8 mouse cellular contexts compared by ENCODE assay signal in the genomic region with DNA sequence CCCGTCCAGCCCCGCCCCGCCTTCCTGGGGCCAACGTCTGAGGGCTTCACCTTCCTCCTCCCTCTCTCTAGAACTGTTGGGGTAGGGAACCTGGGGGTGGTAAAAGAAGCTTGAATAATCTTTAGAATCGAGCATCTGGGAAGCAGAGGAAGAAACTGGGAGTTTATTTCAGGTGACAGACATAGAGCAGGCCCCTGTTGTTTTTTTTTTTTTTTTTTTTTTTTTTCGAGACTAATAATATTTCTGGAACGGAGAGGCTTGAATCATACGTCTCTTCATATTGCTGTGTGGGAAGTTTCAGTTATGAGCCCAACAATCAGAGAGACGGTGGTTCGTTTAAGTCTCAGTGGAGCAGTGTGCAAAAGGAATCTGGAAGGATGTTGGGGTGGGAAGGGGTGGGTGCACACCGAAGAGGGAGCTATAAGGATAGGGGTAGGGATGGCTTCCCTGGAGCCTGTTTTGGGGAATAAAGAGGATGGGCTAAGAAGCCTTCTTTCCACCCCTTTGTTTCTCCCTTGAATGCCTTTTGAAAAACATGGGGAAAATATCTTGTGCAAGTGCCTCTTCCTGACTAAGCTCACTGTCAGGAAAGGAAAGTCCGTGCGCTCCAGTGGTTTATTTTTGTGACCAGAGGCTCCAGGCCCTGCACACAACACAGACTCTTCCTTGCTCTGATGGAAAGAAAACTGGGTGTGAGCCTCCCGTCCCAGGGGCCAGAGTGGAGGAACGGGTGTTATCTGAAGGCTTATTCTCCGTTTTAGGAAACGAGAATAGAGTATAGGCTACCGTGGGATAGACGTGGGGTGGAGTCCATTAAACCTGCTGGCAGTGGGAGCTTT. TPM values are rescaled to one million over a fixed set of nuclear protein-coding genes. Genes with fewer than 3 reads are reported as not detected.
DNase-seq lines count a peak whose midpoint lies in the region; ATAC-seq lines count a peak whose summit lies in the region.

No protein-coding gene starts in this region.

- 26% methylated on average over 19 of the region's 19 CpGs for WGBS in limb, embryonic 12.5 days
- WGBS in stomach, embryonic 14.5 days: 40% methylated on average over 19 of the region's 19 CpGs

- no peak overlapping the region for H3K9ac ChIP-seq in limb, embryonic 12.5 days (replicated peaks)
- no peak overlapping the region for H3K9ac ChIP-seq in stomach, embryonic 14.5 days (replicated peaks; ENCODE audit: low read depth, low read length)

- no peak overlapping the region for H3K27ac ChIP-seq in limb, embryonic 12.5 days
- H3K27ac ChIP-seq in stomach, embryonic 14.5 days (ENCODE audit: low read length): peak overlapping the region; percentile 52

- H3K9me3 ChIP-seq in megakaryocyte, embryonic 14.5 days: no peaks in the 10 kb centered on the region
- no peaks in the 10 kb centered on the region for H3K9me3 ChIP-seq in limb, embryonic 12.5 days
- H3K9me3 ChIP-seq in stomach, embryonic 14.5 days (ENCODE audit: control insufficient read depth, low read depth, low read length): no peaks in the 10 kb centered on the region

- peak overlapping the region; percentile 74 for H3K4me3 ChIP-seq in megakaryocyte, embryonic 14.5 days (replicated peaks)
- no peak overlapping the region for H3K4me3 ChIP-seq in limb, embryonic 12.5 days (replicated peaks)
- H3K4me3 ChIP-seq in stomach, embryonic 14.5 days (ENCODE audit: low read depth, low read length): no peak overlapping the region

- no peak for ATAC-seq in megakaryocyte, adult 5-6 weeks (ENCODE audit: poor library complexity, severe bottlenecking)
- no peak for ATAC-seq in limb, embryonic 12.5 days (ENCODE audit: insufficient number of reproducible peaks, insufficient read depth, low FRiP score, low TSS enrichment, low read depth)
- no peak for ATAC-seq in stomach, embryonic 14.5 days (ENCODE audit: insufficient number of reproducible peaks, insufficient read depth, low FRiP score, low read depth)
- ATAC-seq in granulocyte monocyte progenitor cell, adult 5-6 weeks (replicated peaks; ENCODE audit: poor library complexity, severe bottlenecking): no peak

- peaks cover 37% of the 10 kb centered on the region for H3K4me1 ChIP-seq in megakaryocyte, embryonic 14.5 days
- peaks cover 32% of the 10 kb centered on the region for H3K4me1 ChIP-seq in limb, embryonic 12.5 days (replicated peaks)
- peaks cover 3% of the 10 kb centered on the region; the same call in 1 of the 2 replicates for H3K4me1 ChIP-seq in stomach, embryonic 14.5 days (ENCODE audit: control insufficient read depth, insufficient read depth, low read length)

- H3K36me3 ChIP-seq in megakaryocyte, embryonic 14.5 days (replicated peaks; ENCODE audit: low read length): no peaks in the 10 kb centered on the region
- H3K36me3 ChIP-seq in limb, embryonic 12.5 days: no peaks in the 10 kb centered on the region
- no peaks in the 10 kb centered on the region for H3K36me3 ChIP-seq in stomach, embryonic 14.5 days (ENCODE audit: control insufficient read depth, insufficient read depth, low read length)

- H3K4me2 ChIP-seq in limb, embryonic 12.5 days: peak overlapping the region; percentile 30
- H3K4me2 ChIP-seq in stomach, embryonic 14.5 days (replicated peaks; ENCODE audit: low read depth, low read length): peak overlapping the region; percentile 22; the same call in 1 of the 2 replicates

- peak; percentile 53 to 54 for DNase-seq in heart, adult 9 months (ENCODE audit: low spot score in 2 of 2)
- DNase-seq in cerebellum, adult 9-11 months: no peak
- no peak for DNase-seq in embryo, embryonic 11 days

- H3K27me3 ChIP-seq in megakaryocyte, embryonic 14.5 days (replicated peaks): no peaks in the 10 kb centered on the region
- peaks cover 21% of the 10 kb centered on the region for H3K27me3 ChIP-seq in limb, embryonic 12.5 days
- no peaks in the 10 kb centered on the region for H3K27me3 ChIP-seq in stomach, embryonic 14.5 days (ENCODE audit: control insufficient read depth, insufficient read depth, low read length)

RNA-seq across cellular contexts. Expression of a gene that starts 14.4 kb away (rescaled TPM):
- polyA plus RNA-seq in megakaryocyte, embryonic 14.5 days (2012; ENCODE audit: insufficient read depth, low replicate concordance): 2.2 and 2.8 TPM in 2 replicates
- 6.0 and 8.4 TPM in 2 replicates for total RNA-seq in megakaryocyte, adult 5-6 weeks (2015)
- 4.7 and 8.0 TPM in 2 replicates for total RNA-seq in megakaryocyte, adult 5-6 weeks (2017)
- 7.9 and 8.2 TPM in 2 replicates for polyA plus RNA-seq in limb, embryonic 12.5 days (2016; fragmentation: Nextera tagmentation; extraction: Ambion mirVana)
- polyA plus RNA-seq in stomach, embryonic 14.5 days (2014; fragmentation: Nextera tagmentation; extraction: Ambion mirVana): 14.8 TPM in 2 replicates
- total RNA-seq in granulocyte monocyte progenitor cell, adult 5-6 weeks (2014; fragmentation: Nextera tagmentation): 25.8 and 26.5 TPM in 2 replicates
- 10.6 and 18.9 TPM in 2 replicates for total RNA-seq in granulocyte monocyte progenitor cell, adult 5-6 weeks (2017)

RNA-seq across cellular contexts. Expression of a gene that starts 31.5 kb away (rescaled TPM):
- polyA plus RNA-seq in megakaryocyte, embryonic 14.5 days (2012; ENCODE audit: insufficient read depth, low replicate concordance): 0.10 TPM in 1 of 2 replicates, not detected in the other
- 0.46 and 1.2 TPM in 2 replicates for total RNA-seq in megakaryocyte, adult 5-6 weeks (2015)
- 0.73 and 0.98 TPM in 2 replicates for total RNA-seq in megakaryocyte, adult 5-6 weeks (2017)
- polyA plus RNA-seq in limb, embryonic 12.5 days (2016; fragmentation: Nextera tagmentation; extraction: Ambion mirVana): 10.1 and 11.6 TPM in 2 replicates
- 9.1 and 9.8 TPM in 2 replicates for polyA plus RNA-seq in stomach, embryonic 14.5 days (2014; fragmentation: Nextera tagmentation; extraction: Ambion mirVana)
- total RNA-seq in granulocyte monocyte progenitor cell, adult 5-6 weeks (2014; fragmentation: Nextera tagmentation): 1.3 and 2.0 TPM in 2 replicates
- total RNA-seq in granulocyte monocyte progenitor cell, adult 5-6 weeks (2017): 2.2 and 2.3 TPM in 2 replicates

Comparison
In these comparisons a context has a peak if more than half of its experiments do, and no peak if none do; other contexts are left out.
1. DNase-seq: peak in heart, adult 9 months (2 of 2); none in cerebellum, adult 9-11 months (single experiment) and embryo, embryonic 11 days (single experiment).